Mouse (Mus musculus) left cerebral cortex, adult 8-10 months (tissue): Measurements from ENCODE around the gene Snd1. TPM values are rescaled to one million over a fixed set of nuclear protein-coding genes. Genes with fewer than 3 reads are reported as not detected.
"Not testable (repeated sequence)": the region's sequence is repeated elsewhere in the genome, so short reads cannot be mapped to it uniquely, and the experiment has no call there.

ENCODE experiments used
- DNase-seq, 2 experiments: peaks; one replicate each; pipeline ENCODE4 v3.0.0; 2022; ENCODE audit warnings: low spot score in 2 of 2
- total RNA-seq, 4 experiments: library from RNA; stranded (reverse); gene quantifications; 2 replicates each; pipeline ENCODE4 v1.2.4; 2022

Gene Snd1
- total RNA-seq, 4 experiments from 2014 or later = 81.9 to 93.2 (median 88.8) TPM

DNA sequence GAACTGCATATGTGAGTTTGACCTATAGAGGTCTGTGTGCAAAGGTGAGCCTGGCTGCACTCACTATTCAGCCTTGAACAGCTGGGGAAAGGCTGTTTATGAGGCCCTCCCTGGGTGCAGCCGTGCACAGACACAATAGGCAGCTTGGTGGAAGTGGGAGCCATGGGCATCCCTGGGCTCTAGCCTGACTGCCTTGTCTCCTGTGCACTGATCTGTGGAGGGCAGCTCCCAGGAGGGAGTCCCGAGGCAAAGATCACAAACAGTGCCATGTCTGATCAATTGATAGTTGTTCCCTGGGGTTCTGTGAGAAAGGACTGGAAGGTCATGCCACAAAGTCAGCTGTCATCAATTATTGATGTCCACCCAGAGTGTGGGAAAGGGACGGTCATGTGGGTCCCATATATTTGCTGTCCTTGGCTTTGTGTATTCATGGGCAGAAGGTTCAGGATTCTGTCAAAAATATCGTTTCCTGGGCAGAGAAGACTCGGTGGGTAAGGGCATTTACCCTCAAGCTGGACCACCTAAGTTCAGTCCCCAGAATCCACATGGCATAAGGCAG is 421.9 kb downstream of the Snd1 start:
- no peak for DNase-seq

- no peak for DNase-seq
These were observed 422.6 kb downstream of the Snd1 start for GRCm38 (mm10) chr6:28897326-28898085.

DNA sequence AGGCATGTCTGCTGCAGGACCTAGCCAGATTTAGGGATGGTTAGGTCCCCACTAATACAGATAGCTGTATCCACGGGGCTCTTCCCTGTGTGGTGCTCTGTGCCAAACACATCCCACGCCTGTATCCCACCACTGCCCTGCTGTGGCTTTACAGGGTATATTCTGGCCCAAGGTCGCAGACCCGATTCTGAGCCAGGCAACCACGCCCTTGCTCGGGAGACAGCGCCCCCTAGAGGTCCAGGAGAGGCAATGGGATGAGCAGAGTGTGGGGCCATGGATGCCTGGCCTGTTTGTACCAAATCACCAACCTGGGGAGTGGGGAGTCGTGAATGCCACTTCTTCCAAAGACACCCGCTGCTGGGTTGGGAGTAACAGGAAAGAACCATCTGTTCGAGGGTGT is 423.9 kb downstream of the Snd1 start:
- DNase-seq = no peak

GRCm38 (mm10) chr6:28902573-28902972 is 427.6 kb downstream of the Snd1 start:
- no peak for DNase-seq

- DNase-seq = no peak
These were observed 429.5 kb downstream of the Snd1 start for GRCm38 (mm10) chr6:28904417-28904816.

- DNase-seq = no peak
These were observed 430.4 kb downstream of the Snd1 start for GRCm38 (mm10) chr6:28905301-28905700.

- DNase-seq = no peak
These were observed 434.9 kb downstream of the Snd1 start for GRCm38 (mm10) chr6:28909866-28910265.

- no peak for DNase-seq
These were observed 440.0 kb downstream of the Snd1 start for GRCm38 (mm10) chr6:28914981-28915380.

- no peak for DNase-seq
These were observed 441.7 kb downstream of the Snd1 start for GRCm38 (mm10) chr6:28916630-28917029.

DNA sequence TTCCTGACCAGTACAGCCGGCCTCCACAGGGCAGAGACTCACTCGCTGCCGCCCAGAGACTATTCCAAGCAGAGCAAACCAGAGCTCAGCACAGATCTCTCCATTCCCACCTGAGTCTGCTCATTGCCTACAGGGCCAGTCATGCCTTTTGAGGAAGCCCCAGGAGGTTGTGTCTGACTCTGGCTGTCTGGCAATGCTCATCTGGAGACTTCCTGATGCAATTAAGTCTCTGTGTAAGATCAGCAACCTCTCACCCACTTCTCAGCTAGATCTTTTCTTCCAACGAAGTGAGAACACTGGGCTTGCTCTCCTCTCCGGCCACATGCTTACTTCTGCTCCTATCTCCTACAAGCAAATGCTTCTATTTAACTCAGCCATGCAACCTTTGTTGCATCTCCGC is 444.4 kb downstream of the Snd1 start:
- no peak for DNase-seq

DNA sequence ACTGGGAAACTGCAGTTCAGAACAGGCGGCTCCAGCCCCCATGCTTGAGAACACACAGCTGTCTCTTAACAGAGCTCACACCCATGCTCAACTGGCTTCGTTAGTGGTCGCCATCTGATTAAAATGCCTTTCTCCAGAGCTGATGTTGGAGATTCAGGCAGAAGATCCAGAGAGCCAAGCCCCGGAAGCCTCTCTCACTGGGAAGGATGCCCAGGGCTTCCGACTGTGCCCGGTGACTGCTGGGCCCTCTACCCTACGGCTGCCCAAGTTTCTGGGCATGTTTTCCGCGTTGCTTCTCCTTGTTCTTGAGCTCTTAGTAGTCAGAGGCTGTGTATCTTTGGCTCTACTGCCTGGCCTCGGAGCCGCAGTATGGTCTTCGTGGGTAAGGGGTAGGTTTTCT is 447.4 kb downstream of the Snd1 start:
- no peak for DNase-seq

- no peak for DNase-seq
These were observed 448.3 kb downstream of the Snd1 start for GRCm38 (mm10) chr6:28923091-28923824.

DNA sequence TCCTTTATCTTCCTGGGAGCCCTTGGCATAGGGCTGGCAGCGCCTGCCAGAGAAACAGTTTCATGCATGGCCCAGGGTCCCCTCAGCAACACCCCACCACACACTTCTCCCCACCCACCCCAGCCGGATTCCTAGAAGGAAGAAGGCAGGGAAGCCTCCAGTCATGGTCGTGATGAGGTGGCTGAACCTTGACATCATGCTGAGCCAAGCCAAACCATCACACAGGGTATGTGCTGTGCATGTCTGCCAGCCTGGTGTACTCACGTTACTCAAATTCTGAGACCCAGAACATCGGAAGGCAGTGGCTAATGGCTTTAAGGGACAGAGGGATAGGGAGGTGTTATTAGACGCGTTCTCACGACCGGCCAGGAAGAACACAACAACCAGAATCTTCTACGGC is 448.9 kb downstream of the Snd1 start:
- DNase-seq = no peak

GRCm38 (mm10) chr6:28927987-28928386 is 453.0 kb downstream of the Snd1 start:
- not testable (repeated sequence) for DNase-seq

DNA sequence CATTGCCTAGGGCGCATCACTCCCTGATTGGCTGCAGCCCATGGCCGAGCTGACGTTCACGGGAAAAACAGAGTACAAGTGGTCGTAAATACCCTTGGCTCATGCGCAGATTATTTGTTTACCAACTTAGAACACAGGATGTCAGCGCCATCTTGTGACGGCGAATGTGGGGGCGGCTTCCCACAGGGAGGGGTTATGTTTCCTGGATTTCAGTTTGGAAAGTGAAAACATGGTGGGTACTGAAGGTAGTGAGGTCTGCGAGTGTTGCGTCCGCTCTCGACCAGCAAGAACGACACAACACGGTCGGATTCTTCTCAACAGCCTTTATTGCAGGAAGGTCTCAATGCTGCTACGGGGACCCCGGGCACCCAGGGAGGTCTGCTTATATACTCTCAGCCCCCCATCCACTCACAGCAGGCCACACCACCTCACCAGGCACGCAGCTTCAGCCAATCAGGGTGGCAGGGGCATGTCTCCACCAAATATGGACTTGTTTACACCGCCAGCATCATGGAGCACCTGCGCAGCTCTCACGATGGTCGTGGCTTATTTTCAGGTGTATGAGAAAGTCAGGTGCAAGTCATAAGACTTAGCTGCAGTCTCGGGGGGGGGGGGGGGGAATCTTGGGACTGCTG is 454.3 kb downstream of the Snd1 start:
- DNase-seq = not testable (repeated sequence)

DNA sequence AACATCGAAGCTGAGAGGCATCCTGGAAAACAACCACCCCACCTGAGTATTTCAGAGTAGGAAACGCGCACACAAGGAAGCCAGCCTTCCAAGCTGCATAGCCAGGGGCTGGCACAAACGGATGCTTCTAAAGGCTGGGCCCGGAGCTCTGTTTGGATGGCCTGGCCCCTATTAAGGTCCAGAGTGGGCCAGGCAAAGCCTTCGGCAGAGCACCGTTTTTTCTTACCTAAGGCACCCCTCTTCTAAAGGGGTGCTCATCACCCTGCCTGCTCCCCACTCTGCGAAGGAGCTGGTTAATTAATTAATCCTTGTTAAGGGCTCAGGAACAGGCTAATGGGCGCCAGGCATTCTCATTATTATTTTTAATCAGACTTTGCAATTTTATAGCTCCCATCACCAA is 456.3 kb downstream of the Snd1 start:
- DNase-seq = no peak

DNA sequence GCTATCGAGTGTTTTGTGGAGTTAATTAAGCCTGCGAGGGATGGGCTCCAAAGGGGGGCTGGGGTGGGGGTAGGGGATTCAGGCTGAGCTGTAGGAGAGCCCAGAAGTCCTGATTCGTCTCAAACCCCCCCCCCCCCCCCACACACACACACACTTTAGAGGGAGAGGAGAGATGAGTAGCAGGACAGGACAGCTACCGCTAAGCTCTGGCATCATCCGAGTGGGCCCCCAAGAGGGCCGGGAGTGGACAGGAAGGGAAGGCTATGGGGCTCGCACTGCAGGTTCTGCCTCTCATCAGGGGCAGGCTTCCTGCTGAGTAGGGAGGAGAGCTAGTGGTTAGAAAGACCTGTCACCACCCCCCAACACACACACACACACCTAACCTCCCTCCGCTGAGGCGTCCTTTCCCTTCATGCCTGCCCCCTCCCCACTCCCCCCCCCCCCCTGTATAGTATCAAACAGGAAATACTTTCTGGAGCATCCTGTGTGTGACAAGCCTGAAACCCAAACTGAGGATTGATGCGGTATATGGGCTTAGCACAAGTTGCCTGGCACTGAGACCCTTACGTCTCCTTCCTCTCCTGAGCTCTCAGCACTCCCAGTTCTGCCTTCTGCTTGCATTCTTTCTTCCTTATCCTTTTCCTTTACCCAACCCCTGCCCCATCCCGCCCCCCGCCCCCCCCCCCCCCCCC is 456.8 kb downstream of the Snd1 start:
- no peak for DNase-seq

DNA sequence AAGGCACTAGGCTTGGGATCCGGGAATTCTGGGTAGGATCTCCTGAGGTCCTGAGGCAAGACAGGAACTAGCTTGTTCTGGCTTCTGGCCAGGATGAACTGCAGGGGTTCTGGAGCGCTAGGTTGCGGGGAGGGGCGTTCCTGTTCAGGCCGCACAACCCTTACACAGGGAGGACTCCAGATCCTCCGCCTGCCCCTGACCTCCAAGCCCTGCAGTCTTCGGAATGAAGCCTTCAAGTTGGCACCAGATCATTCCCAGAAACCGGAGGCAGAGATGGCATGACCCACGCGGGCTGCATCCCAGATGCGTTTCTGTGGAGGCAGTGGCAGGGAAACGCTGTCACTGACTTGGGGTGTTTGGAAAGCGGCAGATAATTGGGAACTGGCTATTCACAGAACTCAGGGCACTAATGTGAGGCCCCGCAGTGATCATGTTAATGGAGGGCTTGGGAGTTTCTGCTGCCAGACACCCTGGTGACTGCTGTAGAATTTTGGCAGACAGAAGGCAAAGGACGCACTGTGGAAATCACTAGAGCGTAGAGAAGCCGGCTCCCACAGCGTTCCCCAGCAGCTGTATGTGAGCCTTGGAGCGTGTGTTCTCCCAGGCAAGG is 457.5 kb downstream of the Snd1 start:
- DNase-seq = peak in 1 of 2 experiments; percentile 15

DNA sequence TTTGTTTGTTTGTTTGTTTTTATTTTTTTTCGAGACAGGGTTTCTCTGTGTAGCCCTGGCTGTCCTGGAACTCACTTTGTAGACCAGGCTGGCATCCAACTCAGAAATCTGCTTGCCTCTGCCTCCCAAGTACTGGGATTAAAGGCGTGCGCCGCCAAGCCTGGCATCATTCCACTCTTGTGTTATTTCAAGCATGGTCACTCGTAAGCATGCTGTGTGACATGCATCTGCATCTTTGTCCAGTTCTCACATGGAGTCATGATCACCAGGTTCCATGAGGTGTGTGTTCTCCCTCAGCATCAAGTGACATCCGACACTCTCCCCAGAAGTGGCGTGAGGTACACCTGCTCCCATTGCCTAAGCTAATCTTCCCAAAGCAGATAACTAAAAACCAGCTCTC is 460.8 kb downstream of the Snd1 start:
- no peak for DNase-seq

GRCm38 (mm10) chr6:28947254-28947653 is 472.3 kb downstream of the Snd1 start:
- DNase-seq = no peak

DNA sequence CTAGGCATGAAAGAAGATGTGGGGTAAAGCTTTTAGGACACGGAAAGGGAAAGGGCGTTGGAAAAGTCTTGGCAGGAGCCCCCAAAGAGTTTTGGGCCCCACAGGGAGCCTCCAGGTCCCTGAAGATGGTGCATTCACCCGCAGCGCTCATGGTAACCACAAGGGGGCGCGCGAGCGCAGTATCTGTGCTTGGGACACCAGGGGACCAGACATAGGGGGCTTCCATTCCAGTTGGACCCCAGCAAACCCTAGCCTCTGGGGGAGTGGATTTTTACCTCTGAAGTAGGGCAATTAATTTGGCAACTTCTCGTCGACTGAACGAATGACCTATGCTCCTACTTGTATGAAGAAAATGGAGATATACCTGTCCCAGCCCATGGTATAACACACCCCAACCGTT is 474.3 kb downstream of the Snd1 start:
- DNase-seq = peak in 1 of 2 experiments; percentile 78
